Mouse (Mus musculus) stomach, embryonic 16.5 days (tissue): ENCODE data around the gene Gale. TPM values are rescaled to one million over a fixed set of nuclear protein-coding genes. Genes with fewer than 3 reads are reported as not detected.
A peak's percentile ranks its signal among the peaks of the same experiment; 100 is the strongest.
"Not testable (repeated sequence)": the region's sequence is repeated elsewhere in the genome, so short reads cannot be mapped to it uniquely, and the experiment has no call there.

ENCODE experiments used
- ATAC-seq: fragments of 200-750 bp; cut with Nextera tagmentation; 2 replicates; pipeline ENCODE4 v1.8.0; 2017; ENCODE audit warnings: moderate number of reproducible peaks, moderate TSS enrichment; ENCODE audit not compliant: insufficient read depth, low FRiP score
- H3K27ac ChIP-seq: fragments of 300-500 bp; sonication (generic); 2 replicates; pipeline ENCODE4 v1.5.1; 2014; ENCODE audit warnings: low read length
- H3K27me3 ChIP-seq: fragments of 300-500 bp; sonication (generic); 2 replicates; pipeline ENCODE4 v1.6.1; 2014; ENCODE audit warnings: low read length, control low read depth, mixed read lengths; ENCODE audit not compliant: control insufficient read depth, insufficient read depth
- H3K36me3 ChIP-seq: fragments of 300-500 bp; sonication (generic); 2 replicates; pipeline ENCODE4 v1.6.1; 2014; ENCODE audit warnings: low read length; ENCODE audit not compliant: control insufficient read depth, insufficient read depth
- H3K4me1 ChIP-seq: fragments of 300-500 bp; sonication (generic); 2 replicates; pipeline ENCODE4 v1.6.1; 2014; ENCODE audit warnings: low read length, control low read depth, mixed read lengths; ENCODE audit not compliant: control insufficient read depth, insufficient read depth
- H3K4me2 ChIP-seq: fragments of 300-500 bp; sonication (generic); 2 replicates; pipeline ENCODE4 v1.6.1; 2014; ENCODE audit warnings: low read depth, low read length, mixed read lengths
- H3K4me3 ChIP-seq: fragments of 300-500 bp; sonication (generic); replicated peaks from 2 replicates; pipeline ENCODE4 v1.5.1; 2014; ENCODE audit warnings: mild to moderate bottlenecking, low read length
- H3K9ac ChIP-seq: fragments of 300-500 bp; sonication (generic); 2 replicates; pipeline ENCODE4 v1.6.1; 2014; ENCODE audit warnings: low read length
- H3K9me3 ChIP-seq: fragments of 300-500 bp; sonication (generic); replicated peaks from 2 replicates; pipeline ENCODE4 v1.6.1; 2016; ENCODE audit warnings: low read length, control low read depth; ENCODE audit not compliant: control insufficient read depth
- WGBS: fragments of 180-500 bp; shearing (Covaris S2); extraction: QIAGEN DNeasy Blood & Tissue Kit; methylation state at CpG from one replicate; pipeline ENCODE4 v1.1.7; 2014; 5-methylcytosine and 5-hydroxymethylcytosine counted together
- polyA plus RNA-seq: library from polyadenylated mRNA; unstranded; fragments of >200 nt; fragmentation: Nextera tagmentation; extraction: Ambion mirVana; gene quantifications from 2 replicates; pipeline ENCODE4 v1.2.1, GENCODE M21; 2015

Gene Gale
- polyA plus RNA-seq, 1 experiment from 2014 or later: 109 TPM

- H3K27me3 ChIP-seq: no peaks in the 10 kb centered on the region
- peak overlapping the region; percentile 94 for H3K9ac ChIP-seq
- peaks cover 11% of the 10 kb centered on the region for H3K4me1 ChIP-seq
- peak; percentile 57; the same call in 1 of the 2 replicates for ATAC-seq
- no peaks in the 10 kb centered on the region for H3K9me3 ChIP-seq
- H3K27ac ChIP-seq: peak overlapping the region; percentile 51; the same call in 1 of the 2 replicates
- H3K36me3 ChIP-seq: peaks cover 33% of the 10 kb centered on the region
- peak overlapping the region; percentile 97 for H3K4me3 ChIP-seq
- under 1% methylated on average over 34 of the region's 35 CpGs for WGBS
- peak overlapping the region; percentile 90 for H3K4me2 ChIP-seq
Measured at GRCm38 (mm10) chr4:135971805-135972555, 8.5 kb downstream of the Gale start.

GRCm38 (mm10) chr4:135972556-135972906 lies 9.0 kb downstream of the Gale start, which contains the start of gene Lypla2:
Lypla2 (minus strand) TSS chr4:135972626.
- Histone ChIP-seq H3K36me3 (peaks cover 27% of the 10 kb centered on the region), H3K9me3 (no peaks in the 10 kb centered on the region), H3K4me3 (peak within 1 kb of the TSS; percentile 97), H3K27me3 (no peaks in the 10 kb centered on the region), H3K4me1 (peaks cover 11% of the 10 kb centered on the region), H3K4me2 (peak within 1 kb of the TSS; percentile 90), H3K27ac (peak within 1 kb of the TSS; percentile 51; the same call in 1 of the 2 replicates), H3K9ac (peak within 1 kb of the TSS; percentile 94)
- under 1% methylated on average over 19 of the region's 19 CpGs for WGBS
- ATAC-seq: peak; percentile 82

GRCm38 (mm10) chr4:135972911-135973811 lies 9.6 kb downstream of the Gale start:
- Histone ChIP-seq H3K4me2 (peak overlapping the region; percentile 90), H3K27ac (peak overlapping the region; percentile 51; the same call in 1 of the 2 replicates), H3K4me1 (peaks cover 11% of the 10 kb centered on the region), H3K36me3 (peaks cover 26% of the 10 kb centered on the region), H3K9ac (peak overlapping the region; percentile 94), H3K4me3 (peak overlapping the region; percentile 97), H3K27me3 (no peaks in the 10 kb centered on the region), H3K9me3 (no peaks in the 10 kb centered on the region)
- 55% methylated on average over 13 of the region's 13 CpGs for whole genome bisulfite sequencing
- ATAC-seq: no peak

GRCm38 (mm10) chr4:135976146-135976545 lies 12.6 kb downstream of the Gale start:
- 93% methylated on average over 12 of the region's 12 CpGs for WGBS

GRCm38 (mm10) chr4:135980223-135980622 lies 16.7 kb downstream of the Gale start:
- H3K4me1 ChIP-seq, H3K9ac ChIP-seq, H3K27me3 ChIP-seq, H3K9me3 ChIP-seq, H3K4me3 ChIP-seq, H3K4me2 ChIP-seq, H3K27ac ChIP-seq, ATAC-seq: not testable (repeated sequence)
- H3K36me3 ChIP-seq: peaks cover 13% of the 10 kb centered on the region
- 91% methylated on average over 5 of the region's 5 CpGs for WGBS

More at GRCm38 (mm10) chr4:135976146-135976545, 12.6 kb downstream of the Gale start:
- ATAC-seq: no peak
- Histone ChIP-seq H3K9ac (no peak overlapping the region), H3K27ac (no peak overlapping the region), H3K4me3 (no peak overlapping the region), H3K27me3 (no peaks in the 10 kb centered on the region), H3K36me3 (peaks cover 16% of the 10 kb centered on the region), H3K4me1 (peaks cover 11% of the 10 kb centered on the region), H3K9me3 (no peaks in the 10 kb centered on the region), H3K4me2 (no peak overlapping the region)

GRCm38 (mm10) chr4:135981524-135982063 lies 18.1 kb downstream of the Gale start:
- H3K36me3 ChIP-seq: 0 out of 2 replicates have a peak, but pooled peaks cover 4% of the 10 kb centered on the region
- no peak overlapping the region for H3K4me2 ChIP-seq
- ATAC-seq: no peak
- H3K9me3 ChIP-seq: no peaks in the 10 kb centered on the region
- no peak overlapping the region for H3K4me3 ChIP-seq
- H3K27me3 ChIP-seq: no peaks in the 10 kb centered on the region
- H3K27ac ChIP-seq: no peak overlapping the region
- no peak overlapping the region for H3K9ac ChIP-seq
- WGBS: 67% methylated on average over 7 of the region's 7 CpGs
- H3K4me1 ChIP-seq: peaks cover 7% of the 10 kb centered on the region

GRCm38 (mm10) chr4:135984556-135984955 lies 21.0 kb downstream of the Gale start:
- Histone ChIP-seq H3K9ac (no peak overlapping the region), H3K27me3 (no peaks in the 10 kb centered on the region), H3K36me3 (0 out of 2 replicates have a peak, but pooled peaks cover 4% of the 10 kb centered on the region), H3K4me3 (no peak overlapping the region), H3K4me1 (peaks cover 7% of the 10 kb centered on the region), H3K4me2 (no peak overlapping the region), H3K27ac (no peak overlapping the region), H3K9me3 (no peaks in the 10 kb centered on the region)
- no peak for ATAC-seq
- 86% methylated on average over 5 of the region's 5 CpGs for WGBS

- H3K4me3 ChIP-seq: no peak overlapping the region
- no peak overlapping the region for H3K9ac ChIP-seq
- no peaks in the 10 kb centered on the region for H3K9me3 ChIP-seq
- no peak overlapping the region for H3K4me2 ChIP-seq
- no peak for ATAC-seq
- peaks cover 7% of the 10 kb centered on the region for H3K4me1 ChIP-seq
- WGBS: 90% methylated on average over 5 of the region's 5 CpGs
- no peaks in the 10 kb centered on the region for H3K27me3 ChIP-seq
- 0 out of 2 replicates have a peak, but pooled peaks cover 4% of the 10 kb centered on the region for H3K36me3 ChIP-seq
- no peak overlapping the region for H3K27ac ChIP-seq
Measured at GRCm38 (mm10) chr4:135985193-135985592, 21.7 kb downstream of the Gale start.
